Mouse (Mus musculus) cerebellum, adult 2 months (tissue): ENCODE data around the gene Cdh1.

ENCODE experiments used
- CTCF ChIP-seq: fragments of 200-500 bp; IDR thresholded peaks from 2 replicates; pipeline ENCODE4 v1.5.1; 2011; ENCODE audit warnings: low read depth, mild to moderate bottlenecking, control low read depth, low read length, moderate library complexity, borderline replicate concordance; ENCODE audit not compliant: insufficient read depth
- POLR2A ChIP-seq: fragments of 200-500 bp; IDR thresholded peaks from 2 replicates; pipeline ENCODE4 v1.6.1; 2011; ENCODE audit warnings: low read length, control low read depth, borderline replicate concordance; ENCODE audit not compliant: insufficient read depth

GRCm38 (mm10) chr8:106603131-106603819 is at the start of gene Cdh1:
- TF ChIP-seq POLR2A (no peak), CTCF (no peak)
